Mouse (Mus musculus) cerebellum, adult 2 months (tissue): ENCODE measurements around the gene Tsen15.
A peak's percentile ranks its signal among the peaks of the same experiment; 100 is the strongest.

ENCODE experiments used
- CTCF ChIP-seq: fragments of 200-500 bp; IDR thresholded peaks from 2 replicates; pipeline ENCODE4 v1.5.1; 2011; ENCODE audit warnings: low read depth, mild to moderate bottlenecking, control low read depth, low read length, moderate library complexity, borderline replicate concordance; ENCODE audit not compliant: insufficient read depth
- POLR2A ChIP-seq: fragments of 200-500 bp; IDR thresholded peaks from 2 replicates; pipeline ENCODE4 v1.6.1; 2011; ENCODE audit warnings: low read length, control low read depth, borderline replicate concordance; ENCODE audit not compliant: insufficient read depth

GRCm38 (mm10) chr1:152369139-152369538, 17.3 kb downstream of the Tsen15 start:
- TF ChIP-seq CTCF (peak; percentile 95), POLR2A (no peak)
